Mouse (Mus musculus) G1E (cell line): ENCODE data around the gene Aptx.

Experiments used
- CTCF ChIP-seq: IDR thresholded peaks from 2 replicates; pipeline ENCODE4 v1.5.1; 2012; ENCODE audit warnings: low read depth, low read length, inconsistent platforms, mixed read lengths
- GATA1 ChIP-seq: IDR thresholded peaks from 2 replicates; pipeline ENCODE4 v1.6.1; 2012; ENCODE audit warnings: borderline replicate concordance, low read length, inconsistent platforms, mixed read lengths

DNA sequence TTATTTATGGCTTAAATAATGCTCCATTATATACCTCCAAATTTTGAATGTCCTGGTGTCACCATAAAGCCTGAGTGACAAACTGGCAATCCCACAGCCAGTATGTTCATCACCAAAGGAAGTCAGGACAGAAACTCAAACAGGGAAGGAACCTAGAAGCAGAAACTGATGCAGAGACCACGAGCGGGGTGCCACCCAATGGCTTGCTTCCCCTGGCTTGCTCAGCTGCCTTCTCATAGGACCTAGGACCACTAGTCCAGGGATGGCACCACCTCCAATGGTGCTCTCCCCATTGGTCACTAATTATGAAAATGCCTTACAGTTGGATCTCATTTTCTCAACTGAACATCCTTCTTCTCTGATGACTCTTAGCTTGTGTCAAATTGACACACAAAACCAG, 19.7 kb downstream of the Aptx start:
- TF ChIP-seq GATA1 (no peak), CTCF (no peak)
